Mouse (Mus musculus) lung, adult 2 months (tissue): ENCODE measurements around the gene Apip.

ENCODE experiments used
- CTCF ChIP-seq: fragments of 200-500 bp; IDR thresholded peaks from 2 replicates; pipeline ENCODE4 v1.5.1; 2011; ENCODE audit warnings: mild to moderate bottlenecking, low read length, control low read depth; ENCODE audit not compliant: insufficient read depth
- POLR2A ChIP-seq: fragments of 200-500 bp; IDR thresholded peaks from 2 replicates; pipeline ENCODE4 v1.6.1; 2011; ENCODE audit warnings: low read depth, mild to moderate bottlenecking, control low read depth, low read length, borderline replicate concordance; ENCODE audit errors: extremely low read depth

- TF ChIP-seq CTCF (no peak), POLR2A (no peak)
Observed at GRCm38 (mm10) chr2:103082853-103083252, 9.4 kb downstream of the Apip start.
